8 mouse cellular contexts compared by ENCODE assay signal in genomic region chr5:32459251-32459881, GRCm38 (mm10). TPM values are rescaled to one million over a fixed set of nuclear protein-coding genes. Genes with fewer than 3 reads are reported as not detected.
DNase-seq lines count a peak whose midpoint lies in the region; ATAC-seq lines count a peak whose summit lies in the region.

No protein-coding gene starts in this region.

- ATAC-seq in kidney, embryonic 14.5 days (ENCODE audit: low FRiP score, low TSS enrichment) = peak; percentile 78
- ATAC-seq in forebrain, embryonic 12.5 days (ENCODE audit: low FRiP score) = peak; percentile 82

- H3K27me3 ChIP-seq in kidney, embryonic 14.5 days (ENCODE audit: control insufficient read depth, insufficient read depth, low read length) = no peaks in the 10 kb centered on the region
- H3K27me3 ChIP-seq in forebrain, embryonic 12.5 days = no peaks in the 10 kb centered on the region

- H3K4me3 ChIP-seq in kidney, embryonic 14.5 days (ENCODE audit: low read length) = peak overlapping the region; percentile 91
- H3K4me3 ChIP-seq in forebrain, embryonic 12.5 days (replicated peaks) = peak overlapping the region; percentile 95

- H3K4me2 ChIP-seq in kidney, embryonic 14.5 days (replicated peaks; ENCODE audit: low read depth, low read length) = peak overlapping the region; percentile 38; the same call in 1 of the 2 replicates
- H3K4me2 ChIP-seq in forebrain, embryonic 12.5 days = peak overlapping the region; percentile 57

- peaks cover 22% of the 10 kb centered on the region; the same call in 1 of the 2 replicates for H3K4me1 ChIP-seq in kidney, embryonic 14.5 days (ENCODE audit: control insufficient read depth, insufficient read depth, low read length)
- H3K4me1 ChIP-seq in forebrain, embryonic 12.5 days = peaks cover 9% of the 10 kb centered on the region

- H3K9me3 ChIP-seq in kidney, embryonic 14.5 days (ENCODE audit: control insufficient read depth, low read length) = no peaks in the 10 kb centered on the region
- H3K9me3 ChIP-seq in forebrain, embryonic 12.5 days = no peaks in the 10 kb centered on the region

- no peaks in the 10 kb centered on the region for H3K36me3 ChIP-seq in kidney, embryonic 14.5 days (ENCODE audit: control insufficient read depth, insufficient read depth, low read length)
- H3K36me3 ChIP-seq in forebrain, embryonic 12.5 days (replicated peaks) = no peaks in the 10 kb centered on the region

- intact Hi-C loops in left cerebral cortex, postnatal 4 days (cut with DNase I) = no loop called here

- peak overlapping the region; percentile 100 for H3K9ac ChIP-seq in kidney, embryonic 14.5 days (ENCODE audit: low read depth, low read length)
- H3K9ac ChIP-seq in forebrain, embryonic 12.5 days = peak overlapping the region; percentile 100

- WGBS in kidney, embryonic 14.5 days = under 1% methylated on average over 40 of the region's 63 CpGs
- WGBS in forebrain, embryonic 12.5 days = under 1% methylated on average over 53 of the region's 63 CpGs

- peak overlapping the region; percentile 99 for H3K27ac ChIP-seq in kidney, embryonic 14.5 days (ENCODE audit: low read depth, low read length)
- peak overlapping the region; percentile 100 for H3K27ac ChIP-seq in forebrain, embryonic 12.5 days

- DNase-seq in kidney, postnatal 36 days = no peak
- peak; percentile 61 for DNase-seq in A20 (ENCODE audit: low read depth, low spot score)
- peak; percentile 52 for DNase-seq in ZHBTc4 (ENCODE audit: low read depth, low spot score)
- DNase-seq in left cerebral cortex, postnatal 4 days = peak; percentile 39
- peak; percentile 38 to 68 for DNase-seq in monocyte, adult 2 months (ENCODE audit: low read depth in 1 of 2, low spot score in 2 of 2)
- no peak for DNase-seq in adrenal gland, adult 8-10 months

RNA-seq across cellular contexts. Expression of gene Ppp1cb, which starts 0.7 kb away (rescaled TPM):
- polyA plus RNA-seq in kidney, embryonic 14.5 days (2014; fragmentation: Nextera tagmentation; extraction: Ambion mirVana) = 219 and 229 TPM in 2 replicates
- polyA plus RNA-seq in forebrain, embryonic 12.5 days (2016; fragmentation: Nextera tagmentation; extraction: Ambion mirVana) = 226 and 238 TPM in 2 replicates
- total RNA-seq in left cerebral cortex, postnatal 4 days (2021) = 100 to 1,000 TPM; 362 to 387 TPM
- total RNA-seq in adrenal gland, adult 8-10 months (2022) = 100 to 1,000 TPM; 307 to 478 (median 386) TPM

Comparison
In these comparisons a context has a peak if more than half of its experiments do, and no peak if none do; other contexts are left out.
1. DNase-seq: peak in A20 (single experiment), ZHBTc4 (single experiment), left cerebral cortex, postnatal 4 days (single experiment) and monocyte, adult 2 months (2 of 2); none in kidney, postnatal 36 days (0 of 2) and adrenal gland, adult 8-10 months (single experiment).